Mouse (Mus musculus): ENCODE results near the gene Wdr61.

Wdr61 gene

DNA sequence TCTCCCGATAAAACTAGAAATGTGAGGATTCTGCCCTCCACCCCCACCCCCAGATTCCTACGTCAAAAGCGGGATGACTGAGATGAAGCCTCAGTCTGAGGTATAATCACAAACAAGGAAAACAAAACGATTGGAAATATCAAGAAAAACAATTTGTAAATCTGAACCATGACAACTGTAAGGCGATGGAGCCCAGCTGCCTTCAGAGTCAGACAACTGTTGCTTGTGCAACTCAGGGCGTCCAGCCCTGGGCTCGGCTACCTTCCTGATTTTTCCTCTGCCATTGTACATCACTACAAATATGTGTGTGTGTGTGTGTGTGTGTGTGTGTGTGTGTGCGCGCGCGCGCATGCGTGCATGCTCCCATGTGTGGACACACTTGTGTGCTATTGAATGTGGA, 60.4 kb downstream of the Wdr61 start:
- DNase-seq: no peak

GRCm38 (mm10) chr9:54671962-54672361, 62.4 kb downstream of the Wdr61 start:
- DNase-seq: no peak

DNA sequence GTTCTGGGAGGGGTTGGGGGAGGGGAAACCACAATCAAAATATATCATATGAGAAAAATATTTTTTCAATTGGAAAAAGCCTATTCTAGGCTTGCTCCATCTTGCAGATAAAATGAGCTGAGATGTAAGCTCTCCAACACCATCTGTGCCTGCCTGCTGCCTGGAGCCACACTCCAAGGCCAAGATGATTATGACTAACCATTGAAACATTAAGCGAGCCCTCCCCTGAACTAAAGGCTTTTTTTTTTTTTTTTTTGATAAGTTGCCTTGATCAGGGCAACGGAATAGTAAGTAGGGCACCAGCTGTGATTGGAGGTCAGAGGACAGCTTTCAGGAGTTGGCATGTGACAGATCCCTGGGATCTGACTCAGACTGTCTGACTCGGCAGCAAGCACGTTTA, 65.9 kb downstream of the Wdr61 start:
- DNase-seq: no peak

DNA sequence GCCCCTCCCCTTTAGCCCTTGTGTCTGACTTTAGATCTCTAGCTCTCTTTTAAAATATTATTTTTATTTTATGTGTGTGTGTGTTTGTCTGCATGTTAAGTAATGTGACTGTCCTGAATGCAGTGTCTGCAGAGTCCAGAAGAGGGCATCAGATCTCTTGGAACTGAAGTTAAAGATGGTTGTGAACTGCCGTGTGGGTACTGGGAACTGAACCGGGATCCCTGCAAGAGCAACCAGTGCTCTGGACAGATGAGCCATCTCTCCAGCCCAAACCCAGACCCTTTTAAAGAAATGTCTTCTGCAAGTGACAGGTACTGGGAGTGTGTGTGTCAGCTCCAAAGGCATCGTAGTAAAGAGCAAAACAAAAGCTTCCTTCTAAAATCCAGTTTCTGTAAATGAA, 68.2 kb downstream of the Wdr61 start:
- no peak for DNase-seq
